Mouse (Mus musculus) left cerebral cortex, postnatal 36 days (tissue): ENCODE data around the gene Gstp3. TPM values are rescaled to one million over a fixed set of nuclear protein-coding genes. Genes with fewer than 3 reads are reported as not detected.
"Not testable (repeated sequence)": the region's sequence is repeated elsewhere in the genome, so short reads cannot be mapped to it uniquely, and the experiment has no call there.

Experiments used
- DNase-seq, 2 experiments: peaks; one replicate each; pipeline ENCODE4 v3.0.0; 2021 to 2022; ENCODE audit warnings: low spot score in 2 of 2, mixed read lengths in 1 of 2
- intact Hi-C: fragments of 180-260 bp; cut with DNase I; formaldehyde crosslinking; loops from one replicate; pipeline ENCODE4 v1.15.1; 2025
- total RNA-seq, 2 experiments: library from RNA; stranded (reverse); gene quantifications; 2 replicates each; pipeline ENCODE4 v1.2.3; 2021

The Gstp3 gene
- total RNA-seq, 2 experiments from 2014 or later, result not detected

DNA sequence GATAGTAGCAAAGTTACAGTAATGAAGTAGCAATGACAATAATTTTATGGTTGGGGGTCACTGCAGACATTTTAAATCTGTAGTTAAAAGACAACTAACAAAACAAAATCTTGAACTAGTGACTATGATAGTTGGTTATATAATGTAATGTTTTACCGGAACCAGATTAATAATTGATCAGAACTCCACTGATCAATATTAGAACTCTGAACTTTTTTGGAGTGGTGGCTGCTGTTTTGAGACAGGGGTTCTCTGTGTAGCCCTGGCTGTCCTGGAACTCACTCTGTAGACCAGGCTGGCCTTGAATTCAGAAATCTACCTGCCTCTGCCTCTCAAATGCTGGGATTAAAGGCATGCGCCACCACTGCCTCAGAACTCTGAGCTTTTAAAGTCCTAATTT lies 8.9 kb upstream of the Gstp3 start:
- intact Hi-C loops, DNase-seq: not testable (repeated sequence)

DNA sequence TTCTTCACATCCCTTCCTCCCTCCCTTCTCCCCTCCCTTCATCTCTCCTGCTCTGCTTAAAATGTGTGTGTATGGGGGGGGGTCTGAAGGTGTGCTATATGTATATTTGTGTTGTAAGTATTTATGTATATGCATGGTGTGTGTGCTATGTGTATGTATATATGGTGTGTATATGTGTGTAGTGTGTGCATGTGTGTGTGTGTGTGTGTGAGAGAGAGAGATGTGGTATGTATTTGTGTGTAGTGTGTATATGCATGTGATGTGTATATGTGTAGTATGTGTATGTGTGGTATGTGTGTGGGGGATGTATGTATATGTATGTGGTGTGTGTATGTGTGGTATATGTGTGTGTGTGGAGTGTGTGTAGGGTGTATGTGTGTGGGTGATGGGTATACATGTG lies 7.5 kb upstream of the Gstp3 start:
- DNase-seq, result no peak
- intact Hi-C loops, result no loop called here

DNA sequence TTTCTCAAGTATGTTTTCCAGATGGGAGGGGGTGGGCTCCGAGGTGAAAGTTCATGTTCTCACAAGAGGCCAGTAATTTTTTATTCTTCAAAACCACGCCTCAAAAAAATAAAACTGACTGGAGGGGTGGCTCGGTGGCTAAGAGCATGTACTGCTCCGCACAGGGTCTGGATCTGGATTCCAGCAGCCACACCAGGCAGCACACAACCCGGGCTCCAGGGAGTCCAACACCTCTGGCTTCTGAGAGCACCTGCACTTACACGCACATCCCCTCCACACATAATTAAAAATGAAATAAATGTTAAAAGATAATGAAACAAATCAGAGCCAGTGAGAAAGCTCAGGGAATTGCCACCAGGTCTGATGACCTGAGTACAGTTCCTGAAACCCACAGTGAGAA lies 6.9 kb upstream of the Gstp3 start:
- no peak for DNase-seq
- intact Hi-C loops, result no loop called here

DNA sequence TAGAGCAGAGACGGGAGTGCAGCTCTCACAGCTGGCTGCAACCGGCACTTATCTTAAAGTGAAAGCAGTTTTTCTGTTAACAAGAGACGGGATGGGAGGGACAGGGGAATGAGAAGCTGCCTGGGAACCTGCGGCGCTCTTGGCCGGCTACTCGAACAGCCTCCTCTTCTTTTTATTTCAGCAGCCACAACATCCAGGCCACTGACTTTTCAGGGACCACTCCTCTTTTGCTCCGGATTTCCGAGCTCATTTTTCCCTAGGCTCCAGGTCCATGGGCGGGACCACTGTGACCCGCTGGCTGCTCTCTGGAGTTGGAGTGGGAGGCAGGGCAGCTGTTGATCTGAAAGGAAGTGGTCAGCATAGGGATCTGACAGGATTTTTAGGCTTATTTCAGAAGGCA lies 5.1 kb upstream of the Gstp3 start:
- DNase-seq, intact Hi-C loops: not testable (repeated sequence)

DNA sequence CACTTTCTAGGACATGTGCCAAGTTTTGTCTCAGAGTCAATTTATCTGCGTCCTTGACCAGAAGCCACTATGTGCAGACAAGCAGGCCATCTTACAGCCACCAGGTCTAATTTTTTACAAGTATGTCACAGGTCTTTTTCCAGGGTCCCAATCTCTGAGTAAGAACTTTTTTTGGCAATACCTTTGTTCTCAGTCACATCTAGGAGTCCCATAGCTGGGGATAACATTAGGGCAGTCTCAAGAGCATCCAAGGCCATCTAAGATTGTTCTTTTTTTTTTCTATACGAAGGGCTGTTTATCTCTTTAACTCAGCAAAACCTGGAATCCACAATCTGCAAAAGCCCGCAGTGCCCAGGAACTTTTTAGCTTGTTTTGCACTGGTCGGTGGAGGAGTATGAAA lies 4.0 kb upstream of the Gstp3 start:
- DNase-seq, intact Hi-C loops: not testable (repeated sequence)

DNA sequence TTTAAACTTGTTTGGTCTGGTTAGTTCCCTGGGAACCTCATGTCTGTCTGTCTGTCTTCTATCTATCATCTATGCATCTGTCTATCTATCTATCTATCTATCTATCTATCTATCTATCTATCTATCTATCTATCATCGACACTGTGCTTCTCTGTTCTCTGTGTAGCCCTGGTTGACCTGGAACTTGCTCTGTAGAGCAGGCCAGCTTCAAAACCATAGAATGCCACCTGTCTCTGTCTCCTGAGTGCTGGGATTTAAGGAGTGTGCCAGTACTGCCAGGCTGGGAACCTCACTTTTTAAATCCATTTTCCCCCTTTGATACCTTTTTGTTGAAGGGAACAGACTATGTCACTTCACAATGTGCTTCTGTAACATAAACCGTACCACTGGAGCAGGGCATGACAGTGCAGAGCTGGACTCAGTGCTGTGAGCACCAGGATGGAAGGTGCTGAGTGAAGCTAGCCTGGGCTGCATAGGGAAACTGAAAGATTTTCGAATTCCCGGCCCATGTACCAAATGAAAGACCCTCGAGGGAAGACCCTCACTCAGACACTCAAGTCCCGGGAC lies 1.6 kb upstream of the Gstp3 start:
- DNase-seq, result no peak
- intact Hi-C loops, result no loop called here

DNA sequence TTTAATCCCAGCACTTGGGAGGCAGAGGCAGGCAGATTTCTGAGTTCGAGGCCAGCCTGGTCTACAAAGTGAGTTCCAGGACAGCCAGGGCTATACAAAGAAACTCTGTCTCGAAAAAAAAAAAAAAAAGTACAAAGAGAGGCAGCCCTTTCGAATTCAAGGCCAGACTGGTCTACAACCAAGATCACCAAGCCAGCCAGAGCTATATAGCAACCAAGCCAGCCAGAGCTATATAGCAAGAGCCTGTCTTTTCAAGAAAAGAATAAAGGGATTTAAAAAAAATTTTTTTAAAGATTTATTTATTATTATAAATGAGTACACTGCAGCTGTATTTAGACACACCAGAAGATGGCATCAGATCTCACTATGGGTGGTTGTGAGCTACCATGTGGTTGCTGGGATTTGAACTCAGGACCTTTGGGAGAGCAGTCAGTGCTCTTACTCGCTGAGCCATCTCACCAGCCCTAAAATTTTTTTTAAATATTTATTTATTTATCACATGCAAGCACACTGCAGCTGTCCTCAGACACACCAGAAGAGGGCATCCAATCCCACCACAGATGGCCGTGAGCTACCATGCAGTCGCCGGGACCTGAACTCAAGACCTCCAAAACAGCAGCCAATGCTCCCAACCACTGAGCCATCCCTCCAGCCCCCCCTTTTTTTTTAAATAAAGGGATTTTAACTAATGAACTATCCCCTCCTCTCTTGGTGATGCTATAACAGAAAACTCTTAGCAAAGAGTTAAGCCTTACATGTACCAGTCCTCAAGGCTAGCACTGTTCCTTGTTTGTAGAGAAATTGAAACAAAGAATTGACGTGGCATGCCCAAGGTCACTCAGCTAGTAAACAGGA lies 902 bp upstream of the Gstp3 start:
- intact Hi-C loops, DNase-seq: not testable (repeated sequence)

DNA sequence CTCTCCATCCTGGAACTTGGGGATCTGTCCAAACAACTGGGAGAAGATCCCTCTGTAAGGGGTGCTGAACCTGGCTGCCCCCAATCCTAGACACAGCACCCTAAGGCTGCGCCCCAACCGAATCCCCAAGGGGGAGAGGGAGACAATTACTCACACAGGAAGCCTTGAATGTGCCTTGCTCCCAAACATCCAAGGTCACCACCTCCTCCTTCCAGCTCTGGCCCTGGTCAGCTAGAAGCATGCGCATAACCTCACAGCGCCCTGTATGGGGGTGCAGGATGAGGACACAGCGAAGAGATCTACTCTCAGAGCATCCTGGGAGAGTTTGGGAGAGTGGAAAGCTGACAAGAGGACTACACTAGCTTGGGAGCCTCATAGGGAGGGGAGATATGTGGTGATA lies 788 bp downstream of the Gstp3 start:
- no peak for DNase-seq
- intact Hi-C loops, result no loop called here

DNA sequence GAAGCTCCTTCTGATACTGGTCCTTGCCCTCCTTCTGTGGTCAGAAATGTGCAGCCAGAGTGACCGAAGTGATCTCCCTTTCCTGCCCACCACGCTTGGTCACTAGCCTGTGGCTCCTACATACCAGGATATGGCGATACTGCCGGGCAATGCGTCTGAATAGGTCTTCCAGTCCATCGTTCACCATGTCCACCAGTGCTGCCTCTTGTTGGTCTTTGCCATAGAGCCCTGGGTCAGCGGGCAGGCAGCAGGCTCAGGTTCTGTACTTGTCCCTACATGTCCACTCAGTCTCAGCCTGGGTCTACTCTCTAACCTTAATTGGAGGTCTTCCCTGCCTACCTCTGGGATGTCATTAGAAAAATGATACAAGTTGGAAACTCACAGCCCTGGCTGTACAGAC lies 1.4 kb downstream of the Gstp3 start:
- DNase-seq, result no peak
- intact Hi-C loops, result no loop called here

DNA sequence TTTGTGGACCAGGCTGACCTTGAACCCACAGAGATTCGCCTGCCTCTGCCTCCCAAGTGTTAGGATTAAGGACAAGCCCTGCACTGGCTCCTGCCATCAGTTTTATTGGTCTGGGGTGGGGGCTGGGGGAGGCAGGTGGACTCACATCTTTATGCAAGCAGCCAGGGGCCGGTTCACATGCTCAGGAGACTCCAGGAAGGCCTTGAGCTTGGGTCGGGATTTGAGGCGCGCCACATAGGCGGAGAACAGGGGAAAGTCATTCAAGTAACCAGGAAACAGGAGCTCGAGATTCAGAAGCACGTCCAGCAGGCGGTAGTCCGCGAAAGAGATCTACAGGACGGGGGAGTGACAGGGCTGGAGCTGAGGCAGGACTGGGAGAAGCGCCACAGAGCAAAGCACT lies 2.0 kb downstream of the Gstp3 start:
- intact Hi-C loops, result no loop called here
- no peak for DNase-seq

DNA sequence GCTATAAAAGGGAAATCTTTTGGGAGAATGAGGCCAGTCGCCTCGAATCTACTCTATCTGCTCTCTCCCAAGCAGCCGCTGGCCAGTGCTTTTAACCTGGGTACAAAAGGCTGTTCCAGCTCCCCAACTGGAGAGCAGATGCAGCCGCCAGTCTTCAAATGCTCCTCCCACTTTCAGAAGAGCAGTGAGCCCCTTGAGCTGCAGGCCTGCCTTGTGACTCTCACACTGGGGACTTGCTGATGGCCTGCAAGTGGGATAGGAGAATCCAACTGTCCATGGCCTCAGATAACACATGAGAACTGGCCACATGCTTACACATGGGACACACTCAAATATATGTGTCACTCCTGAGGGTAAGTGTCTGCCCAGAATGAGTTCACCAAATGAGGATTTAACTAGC lies 2.6 kb downstream of the Gstp3 start:
- intact Hi-C loops, result no loop called here
- DNase-seq, result no peak

DNA sequence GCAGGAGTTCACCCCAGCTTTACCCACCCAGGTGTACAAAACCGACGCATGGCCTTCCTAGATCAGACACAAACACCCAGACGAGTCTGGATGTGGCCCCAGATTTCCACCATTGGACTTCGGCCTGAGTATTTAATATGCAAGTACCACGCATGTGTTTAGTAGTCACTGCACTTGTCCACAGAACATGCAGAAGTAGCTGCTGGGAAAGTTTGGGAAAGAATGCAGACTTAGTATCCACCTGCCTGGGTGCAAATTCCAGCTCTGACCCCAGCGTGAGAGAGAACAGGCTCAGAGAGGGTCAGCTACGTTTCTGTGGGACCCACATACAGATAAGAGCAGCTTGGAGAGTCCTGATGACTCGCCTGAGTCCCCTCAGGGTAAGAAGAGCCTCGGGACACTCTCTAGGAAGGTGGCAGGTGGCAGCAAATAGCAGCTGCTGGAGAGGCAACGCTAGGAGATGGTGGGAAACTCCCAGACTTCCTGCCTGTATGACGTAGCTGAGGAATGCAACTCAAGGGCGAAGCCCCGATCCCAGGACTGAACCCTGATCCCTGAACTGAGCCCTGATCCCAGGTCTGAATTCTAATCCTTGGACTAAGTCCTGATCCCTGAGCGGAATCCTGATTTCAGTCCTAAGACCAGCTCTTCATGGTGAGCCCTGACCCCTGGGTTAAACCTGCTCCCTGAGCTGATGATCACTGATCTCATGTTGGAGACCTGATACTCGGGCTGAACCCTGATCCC lies 3.2 kb downstream of the Gstp3 start:
- DNase-seq, result no peak
- intact Hi-C loops, result no loop called here

DNA sequence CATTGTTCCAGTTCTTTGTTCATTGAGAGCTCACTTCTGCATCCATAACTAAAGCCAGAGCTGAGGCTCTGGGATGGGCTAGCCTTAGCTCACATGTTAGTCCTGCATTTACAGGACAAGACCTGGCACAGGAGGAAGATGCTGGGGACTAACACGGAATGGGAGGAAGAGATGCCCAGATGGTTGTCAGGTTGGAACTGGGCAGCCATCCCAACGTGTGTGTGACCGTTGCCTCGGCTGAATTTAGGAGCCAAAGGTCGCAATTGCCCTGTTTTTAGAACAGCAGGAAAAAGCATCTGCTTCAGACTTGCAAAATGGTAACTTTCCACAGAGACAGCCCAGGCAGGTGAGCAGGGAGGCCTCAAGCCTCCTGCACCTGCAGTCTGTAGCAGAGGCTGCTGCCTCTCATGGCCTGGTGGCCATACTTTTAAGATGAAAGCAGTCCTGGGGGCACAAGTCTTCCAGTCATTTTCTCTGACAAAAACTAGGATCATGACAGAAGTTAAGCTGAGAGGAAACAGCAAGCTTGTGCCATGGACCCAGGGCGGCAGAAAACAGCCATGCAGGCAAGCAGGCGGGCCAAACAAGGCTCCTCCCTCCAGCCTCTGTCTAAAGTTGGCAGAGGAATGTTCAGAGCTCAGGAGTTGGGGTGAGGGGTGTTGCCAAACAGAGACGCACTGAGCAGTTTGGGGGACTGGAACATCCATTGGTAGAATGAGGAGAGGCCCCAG lies 4.0 kb downstream of the Gstp3 start:
- intact Hi-C loops, result no loop called here

DNA sequence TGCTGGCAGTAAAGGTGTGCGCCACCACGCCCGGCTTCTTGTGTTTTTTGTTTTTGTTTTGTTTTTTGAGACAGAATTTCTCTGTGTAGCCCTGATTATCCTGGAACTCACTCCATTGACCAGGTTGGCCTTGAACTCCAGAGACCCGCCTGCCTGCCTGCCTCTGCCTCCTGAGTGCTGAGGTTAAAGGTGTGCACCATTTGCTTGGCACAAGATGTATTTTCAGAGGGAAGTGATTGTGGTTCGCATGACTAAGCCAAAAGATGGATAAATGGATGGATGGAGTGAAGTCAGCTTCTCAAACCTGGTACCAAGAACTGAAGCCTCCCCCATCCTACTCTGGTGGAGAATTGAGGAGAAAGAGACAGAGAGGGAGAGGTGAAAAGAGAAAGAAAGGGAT lies 4.8 kb downstream of the Gstp3 start:
- intact Hi-C loops, result no loop called here
- no peak for DNase-seq

More for the DNA sequence above, 4.0 kb downstream of the Gstp3 start:
- DNase-seq, result no peak

DNA sequence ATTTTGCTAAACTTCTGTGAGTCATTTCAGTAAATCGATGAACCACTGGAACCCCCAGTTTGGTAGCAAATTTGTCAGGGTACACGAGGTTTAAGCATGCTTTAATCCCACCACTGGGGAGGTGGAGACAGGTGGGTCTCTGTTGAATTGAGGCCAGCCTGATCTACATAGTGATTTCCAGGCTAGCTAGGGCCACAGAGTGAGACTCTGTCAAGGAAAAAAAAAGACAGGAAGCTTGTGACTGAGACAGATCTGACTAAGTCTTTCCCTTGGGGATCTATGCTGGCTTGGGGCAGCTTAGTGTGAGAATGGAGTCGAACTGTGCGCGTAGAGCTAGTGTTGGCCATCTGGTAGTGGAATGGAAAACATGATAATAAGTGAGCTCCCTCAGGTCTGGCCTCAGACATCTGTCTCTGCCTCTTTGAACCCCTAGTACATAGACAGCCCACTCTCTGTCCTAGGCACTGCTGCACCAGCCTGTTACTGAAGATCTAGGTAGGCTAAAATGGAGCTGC lies 6.8 kb downstream of the Gstp3 start:
- intact Hi-C loops, result no loop called here
- no peak for DNase-seq

DNA sequence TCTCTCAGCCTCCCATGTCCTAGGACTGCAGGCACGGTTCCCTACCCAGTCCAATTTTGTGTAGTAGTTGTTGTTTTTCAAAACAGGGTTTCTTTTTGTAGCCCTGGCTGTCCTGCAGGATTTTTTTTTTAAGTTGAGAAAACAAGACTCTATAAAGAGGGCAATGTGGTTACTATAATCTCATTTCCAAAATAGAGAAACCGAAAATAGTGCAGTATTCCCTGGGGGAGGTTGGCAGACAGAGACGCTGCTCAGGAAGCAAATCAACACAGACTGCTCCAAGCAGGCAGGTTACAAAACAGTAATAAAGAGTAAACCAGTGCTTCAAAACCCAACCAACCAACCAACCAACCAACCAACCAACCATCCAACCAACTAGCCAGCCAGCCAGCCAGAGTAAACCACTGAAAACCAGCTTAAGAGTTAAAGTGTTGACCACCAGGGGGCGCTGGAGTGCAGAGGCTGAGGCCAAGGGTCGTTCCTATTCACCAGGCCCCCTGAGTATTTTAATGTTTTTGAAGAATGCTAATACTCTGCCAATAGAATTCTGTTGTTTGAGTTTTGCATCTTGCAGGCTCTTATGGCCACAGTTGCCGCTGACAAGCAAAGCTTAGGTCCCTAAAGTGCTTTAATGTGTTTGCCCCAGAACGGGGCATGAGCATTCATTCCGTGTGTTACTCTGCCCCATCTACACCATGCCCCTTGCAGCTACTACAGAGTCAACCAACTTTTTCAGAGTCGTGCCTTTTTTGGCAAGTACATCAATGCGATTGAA lies 7.4 kb downstream of the Gstp3 start:
- DNase-seq, result peak in 1 of 2 experiments; percentile 25
- intact Hi-C loops, result no loop called here

DNA sequence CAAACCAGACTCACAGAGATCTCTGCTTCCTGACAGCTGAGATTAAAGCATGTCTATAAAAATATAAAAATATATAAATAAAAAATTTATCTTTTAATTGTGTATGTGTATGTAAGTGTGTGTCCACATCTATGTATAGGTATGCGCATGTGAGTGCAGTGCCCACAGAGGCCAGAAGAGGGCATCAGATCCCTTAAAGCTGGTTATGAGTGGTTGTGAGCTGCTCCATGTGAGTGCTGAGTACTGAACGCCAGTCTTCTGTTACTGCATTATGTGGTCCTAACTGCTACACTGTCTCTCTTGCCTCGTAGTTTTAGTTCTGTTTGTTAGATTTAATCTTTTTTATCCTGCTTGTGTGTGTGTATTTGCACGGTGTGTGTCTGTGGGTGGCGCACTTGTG lies 8.4 kb downstream of the Gstp3 start:
- intact Hi-C loops, result no loop called here
- DNase-seq, result no peak

DNA sequence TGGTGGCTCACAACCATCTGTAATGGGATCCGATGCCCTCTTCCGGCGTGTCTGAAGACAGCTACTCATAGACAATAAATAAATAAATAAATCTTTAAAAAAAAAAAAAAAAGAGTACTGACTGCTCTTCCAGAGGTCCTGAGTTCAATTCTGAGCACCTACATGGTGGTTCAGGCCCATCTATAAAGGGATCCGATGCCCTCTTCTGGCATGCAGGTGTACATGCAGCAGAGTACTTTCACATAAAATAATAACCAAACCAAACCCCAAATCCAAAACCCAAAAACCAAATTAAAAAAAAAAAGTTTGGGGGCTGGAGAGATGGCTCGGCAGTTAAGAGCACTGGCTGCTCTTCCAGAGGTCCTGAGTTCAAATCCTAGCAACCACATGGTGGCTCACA lies 10.3 kb downstream of the Gstp3 start:
- intact Hi-C loops, result loop anchor here (5.0 kb wide), 1 partner anchor 48 kb away; the partner anchor contains the start of genes Cdk2ap2 and Pitpnm1
- DNase-seq, result not testable (repeated sequence)

DNA sequence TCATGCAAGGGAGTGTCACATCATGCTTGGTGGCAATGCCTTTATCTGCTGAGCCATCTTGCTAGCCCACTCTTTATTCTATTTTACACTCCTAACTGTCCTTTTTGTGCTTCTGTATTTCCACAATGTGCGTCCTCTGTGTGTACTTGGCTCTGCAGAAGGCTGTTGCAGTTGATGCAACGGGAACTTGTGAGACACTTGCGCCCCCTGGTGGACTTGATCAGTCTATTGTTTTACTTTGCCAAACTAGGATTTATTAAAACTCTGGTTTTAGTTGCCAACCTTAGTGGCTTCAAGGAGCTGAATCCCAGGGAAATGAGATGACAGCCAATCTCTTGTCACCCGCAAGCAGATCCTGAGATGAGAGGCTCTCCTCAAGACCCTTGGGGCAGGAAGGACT lies 11.5 kb downstream of the Gstp3 start:
- DNase-seq, result peak; percentile 46 to 50
- intact Hi-C loops, result loop anchor here (1.0 to 5.0 kb wide), 2 partner anchors 29 to 49 kb away; partner anchors contain the start of genes Cdk2ap2 and Pitpnm1
